Mouse (Mus musculus) heart, adult 8-10 months (tissue): ENCODE data around the gene Kcnk3. TPM values are rescaled to one million over a fixed set of nuclear protein-coding genes. Genes with fewer than 3 reads are reported as not detected.
A peak's percentile ranks its signal among the peaks of the same experiment; 100 is the strongest.

Source experiments
- DNase-seq: peaks from one replicate; pipeline ENCODE4 v3.0.0; 2022; ENCODE audit warnings: low spot score
- total RNA-seq, 4 experiments: library from RNA; stranded (reverse); gene quantifications; 2 replicates each; pipeline ENCODE4 v1.2.4; 2022

The Kcnk3 gene
- total RNA-seq, result 100 to 1,000 TPM; 268 to 282 (median 276) TPM

DNA sequence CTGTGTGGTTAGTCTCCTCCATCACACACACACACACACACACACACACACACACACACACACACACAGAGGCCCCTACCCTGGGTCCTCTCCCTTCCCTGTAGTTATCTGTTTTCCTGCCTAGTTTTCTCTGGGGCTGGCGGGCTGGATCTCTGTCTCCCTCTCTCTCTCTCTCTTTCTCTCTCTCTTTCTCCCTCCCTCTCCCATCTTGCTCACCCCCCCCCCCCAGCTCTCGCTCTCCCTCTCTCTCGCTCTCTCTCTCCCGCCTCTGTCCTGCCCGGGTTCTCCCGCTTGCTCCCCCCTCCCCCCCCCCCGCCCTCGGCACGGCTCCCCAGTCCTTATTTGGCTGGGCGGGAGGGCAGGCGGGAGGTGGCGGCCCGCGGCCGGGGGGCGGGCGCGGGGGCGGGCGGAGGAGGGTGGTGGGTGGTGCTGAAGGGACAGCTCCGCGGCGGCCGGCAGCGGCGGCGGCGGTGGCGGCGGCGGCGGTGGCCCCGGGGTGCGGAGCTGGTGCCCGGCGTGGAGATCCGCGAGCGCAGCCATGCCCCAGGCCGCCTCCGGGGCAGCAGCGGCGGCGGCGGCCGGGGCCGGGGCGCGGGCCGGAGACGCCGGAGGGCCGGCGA is at the start of gene Kcnk3:
Kcnk3 (plus strand) TSS at position 490 of the 620 bp plus-strand sequence.
- DNase-seq, result no peak

DNA sequence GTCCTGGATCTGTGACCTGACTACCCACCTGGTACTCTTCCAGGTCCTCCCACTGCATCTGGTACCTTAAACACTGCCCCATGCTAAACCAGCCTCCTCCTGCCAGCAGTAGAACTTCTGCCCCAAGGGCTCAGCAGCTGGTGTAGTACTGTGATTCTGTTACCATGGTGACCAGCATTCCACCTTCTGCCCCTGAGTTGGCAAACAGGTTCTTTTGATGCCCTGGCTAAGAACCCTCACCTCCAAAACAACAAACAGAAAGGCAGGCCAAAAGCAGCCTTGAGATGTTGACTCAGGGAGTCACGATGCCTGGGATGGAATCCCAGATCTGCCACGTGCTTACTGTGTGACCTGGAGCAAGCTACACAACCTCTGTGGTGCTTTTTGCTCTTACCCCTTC is 42.3 kb upstream of the Kcnk3 start, which contains the start of gene Cib4:
Cib4 (minus strand) TSS at position 139 of the 400 bp plus-strand sequence.
- no peak for DNase-seq

GRCm38 (mm10) chr5:30548681-30549080 is 39.3 kb upstream of the Kcnk3 start:
- DNase-seq, result no peak

GRCm38 (mm10) chr5:30550334-30551021 is 37.5 kb upstream of the Kcnk3 start:
- DNase-seq, result no peak

GRCm38 (mm10) chr5:30551022-30551638 is 36.8 kb upstream of the Kcnk3 start:
- DNase-seq, result no peak

DNA sequence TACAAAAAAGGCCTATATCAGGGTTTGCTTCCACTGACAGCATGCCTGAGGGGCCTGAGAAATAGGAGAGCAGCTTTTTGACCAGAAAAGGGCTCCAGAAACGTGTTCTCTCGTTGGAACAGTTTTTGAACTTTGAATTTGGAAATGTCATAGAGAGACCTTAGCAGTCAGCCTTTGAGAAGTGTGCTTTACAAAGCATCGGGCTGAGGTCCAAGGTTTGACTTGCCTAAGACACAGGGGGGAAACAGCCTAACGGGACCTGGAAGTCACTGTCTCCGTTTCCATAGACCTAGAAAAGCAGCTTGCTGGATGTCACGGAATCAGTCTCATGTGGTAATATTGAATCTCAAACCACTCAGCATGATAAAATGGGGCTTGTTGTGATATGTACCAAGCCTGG is 36.0 kb upstream of the Kcnk3 start:
- no peak for DNase-seq

DNA sequence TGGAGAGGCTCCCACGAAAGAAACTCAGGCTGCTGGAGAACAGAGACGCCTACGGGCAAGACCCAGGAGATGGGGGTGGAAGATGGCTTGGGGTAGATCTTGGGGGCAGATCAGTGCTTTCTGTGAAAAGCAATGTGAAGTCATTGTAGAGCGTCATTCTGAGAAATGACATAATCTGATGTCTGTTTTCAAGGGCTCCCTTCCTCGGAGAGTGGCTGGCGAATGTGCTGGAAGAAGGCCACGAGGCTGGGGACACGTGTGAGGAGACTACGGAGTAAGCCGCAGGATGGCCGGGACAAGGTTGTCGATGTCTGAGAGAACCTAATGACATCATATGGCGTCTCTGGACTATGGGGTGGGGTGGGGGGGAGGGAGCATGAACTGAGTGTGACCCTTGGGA is 34.0 kb upstream of the Kcnk3 start:
- no peak for DNase-seq

DNA sequence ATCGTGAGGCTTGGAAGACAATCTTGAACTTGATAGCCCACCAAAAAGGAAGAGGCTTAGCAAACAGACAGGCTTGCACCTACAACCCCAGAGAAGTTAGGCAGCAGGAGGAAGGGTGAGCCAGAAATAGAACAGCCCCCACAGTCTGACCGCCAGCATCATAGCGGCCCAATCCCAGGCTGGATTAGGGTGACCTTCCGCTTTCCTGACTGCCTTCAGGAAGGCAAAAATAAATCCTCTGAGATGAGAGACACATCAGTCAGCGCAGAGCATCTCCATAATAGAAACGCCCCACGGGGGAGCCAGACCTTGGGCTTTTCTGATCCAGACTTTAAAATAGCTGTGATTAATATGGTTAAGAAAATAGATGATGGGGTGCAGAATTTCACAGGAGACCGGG is 33.0 kb upstream of the Kcnk3 start:
- no peak for DNase-seq

GRCm38 (mm10) chr5:30556284-30556683 is 31.7 kb upstream of the Kcnk3 start:
- DNase-seq, result no peak

DNA sequence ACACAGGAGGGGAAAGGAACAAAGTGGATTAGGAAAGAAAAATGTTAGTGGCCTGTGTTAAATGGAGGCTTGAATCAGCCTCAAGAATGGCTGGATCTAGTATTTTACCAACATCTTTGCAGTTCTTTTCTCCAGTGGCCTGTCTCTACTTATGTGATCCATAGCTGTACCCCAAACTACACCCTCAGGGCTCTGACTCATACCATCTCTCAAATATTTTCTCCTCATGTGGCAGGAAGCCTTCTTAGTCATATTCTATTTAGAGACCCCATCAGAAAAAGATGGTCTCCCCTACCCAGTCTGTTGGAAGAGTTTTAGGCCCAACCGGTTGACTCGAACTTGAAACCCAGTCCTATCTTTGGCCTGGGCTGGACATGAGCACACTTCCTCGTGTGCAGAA is 28.5 kb upstream of the Kcnk3 start:
- DNase-seq, result no peak

DNA sequence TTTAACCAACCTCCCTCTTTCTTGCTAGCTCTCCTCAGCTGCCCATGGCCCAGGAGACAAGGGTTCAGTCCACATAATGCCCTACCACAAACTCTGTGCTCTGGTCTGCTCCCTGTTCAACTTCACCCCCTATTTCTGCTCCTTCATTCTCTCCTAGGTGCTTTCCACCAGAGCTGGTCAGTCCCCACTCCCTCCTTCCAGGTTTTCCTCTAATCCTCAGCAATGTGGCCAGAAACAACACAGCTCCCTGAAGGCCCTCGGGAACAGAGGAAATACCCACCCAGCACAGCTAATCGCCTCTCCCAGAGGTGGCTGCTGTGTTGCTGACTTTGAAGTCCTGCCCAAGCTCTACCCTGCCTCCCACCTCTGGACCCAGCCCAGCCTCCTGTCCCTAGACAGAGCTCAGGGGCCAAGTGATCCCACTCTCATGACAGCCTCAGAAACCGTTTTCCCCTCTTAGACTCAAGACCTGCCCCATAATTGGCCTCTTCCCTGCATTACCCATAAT is 27.9 kb upstream of the Kcnk3 start:
- no peak for DNase-seq

GRCm38 (mm10) chr5:30568479-30568878 is 19.5 kb upstream of the Kcnk3 start:
- DNase-seq, result no peak

DNA sequence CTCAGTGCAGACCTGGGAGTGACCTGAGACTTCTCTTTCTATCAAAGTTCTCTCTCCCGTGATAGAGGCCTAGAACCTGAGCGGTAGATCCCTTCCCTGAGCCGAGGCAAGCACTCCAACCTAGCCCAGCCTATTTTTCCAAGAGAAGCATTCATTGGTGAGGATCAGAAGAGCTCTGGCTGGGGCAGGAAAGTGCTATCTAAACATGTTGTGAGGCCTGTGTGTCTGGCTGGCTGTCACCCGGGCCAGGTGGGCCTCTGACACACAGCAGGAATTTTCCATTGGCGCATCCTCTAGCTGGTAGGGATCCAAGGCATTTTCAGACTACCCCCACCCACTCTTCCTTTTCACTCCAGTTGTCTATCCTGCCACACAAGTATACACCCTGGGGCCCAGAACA is 16.1 kb upstream of the Kcnk3 start:
- DNase-seq, result no peak

GRCm38 (mm10) chr5:30574367-30574766 is 13.6 kb upstream of the Kcnk3 start:
- no peak for DNase-seq

GRCm38 (mm10) chr5:30576233-30576632 is 11.7 kb upstream of the Kcnk3 start:
- no peak for DNase-seq

DNA sequence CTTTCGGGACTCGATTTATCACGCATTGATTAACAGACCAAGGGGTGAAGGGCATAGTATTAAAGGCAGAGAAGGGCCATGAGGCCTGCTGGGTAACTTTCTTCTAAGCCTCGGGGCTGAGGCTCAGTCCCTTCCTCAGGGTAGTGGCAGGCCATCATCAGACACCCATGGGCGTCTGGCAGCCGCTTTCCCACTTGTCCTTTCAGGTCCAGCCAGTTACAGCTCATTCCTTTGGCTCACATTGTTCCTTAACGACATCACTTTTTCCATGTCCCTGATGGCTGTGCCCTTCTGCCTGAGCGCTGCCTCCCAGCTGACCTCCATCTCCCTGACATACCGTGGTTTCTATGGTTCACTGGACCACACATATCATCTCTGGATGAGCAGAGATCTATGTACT is 10.7 kb upstream of the Kcnk3 start:
- DNase-seq, result peak; percentile 48

- DNase-seq, result no peak
Observed at GRCm38 (mm10) chr5:30577654-30578310, 10.2 kb upstream of the Kcnk3 start.

DNA sequence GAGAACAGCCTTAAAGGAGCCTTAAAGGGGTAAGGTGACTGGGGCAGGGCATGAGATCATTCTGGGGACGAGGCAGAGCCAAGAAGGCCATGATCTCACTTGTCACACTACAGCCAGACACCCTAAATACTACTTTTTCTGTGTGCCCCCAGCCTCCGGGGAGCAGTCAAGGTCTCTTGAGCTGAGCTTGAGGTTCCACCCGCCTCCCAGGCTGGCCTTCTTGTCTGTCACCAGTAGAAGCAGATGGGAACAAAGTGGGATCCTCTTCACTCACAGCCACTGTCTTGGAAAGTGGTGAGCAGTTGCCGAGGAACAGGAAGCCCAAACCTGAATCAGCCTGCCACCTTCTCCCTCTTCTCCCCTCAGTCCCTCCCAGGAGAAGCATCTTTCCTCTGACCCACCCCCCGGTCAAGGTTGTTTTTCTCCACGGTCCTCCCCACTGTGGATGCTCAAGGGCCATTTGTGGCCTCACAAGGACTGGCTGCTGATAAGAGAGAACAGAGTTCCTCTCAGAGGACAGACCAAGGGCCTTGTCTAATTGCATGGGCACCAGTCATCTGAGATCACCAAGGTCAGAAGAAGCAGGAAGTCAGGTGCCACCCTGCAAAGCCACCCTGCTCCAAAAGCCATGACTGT is 9.4 kb upstream of the Kcnk3 start:
- no peak for DNase-seq

GRCm38 (mm10) chr5:30580725-30581124 is 7.2 kb upstream of the Kcnk3 start:
- no peak for DNase-seq

- DNase-seq, result no peak
Observed at GRCm38 (mm10) chr5:30582017-30582416, 6.0 kb upstream of the Kcnk3 start.

DNA sequence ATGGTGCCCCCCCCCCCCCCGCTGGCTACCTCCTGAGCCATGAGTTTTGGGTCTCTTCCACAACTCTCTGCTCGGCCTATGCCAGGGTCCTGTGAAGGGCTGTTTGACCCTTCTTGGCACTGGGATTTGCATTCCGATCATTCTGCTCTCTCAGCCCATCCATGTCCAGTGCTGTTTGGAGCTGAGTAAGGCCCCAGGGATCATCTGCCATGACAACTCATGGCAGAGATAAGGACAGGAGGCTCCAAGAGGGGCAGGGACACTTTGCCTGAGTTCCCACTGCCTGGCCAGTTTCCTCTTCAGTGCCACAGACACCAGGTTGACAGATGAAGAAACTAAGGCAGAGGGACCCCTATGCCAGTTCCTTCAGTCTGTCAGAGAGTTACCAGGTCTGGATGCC is 1.4 kb upstream of the Kcnk3 start:
- no peak for DNase-seq

DNA sequence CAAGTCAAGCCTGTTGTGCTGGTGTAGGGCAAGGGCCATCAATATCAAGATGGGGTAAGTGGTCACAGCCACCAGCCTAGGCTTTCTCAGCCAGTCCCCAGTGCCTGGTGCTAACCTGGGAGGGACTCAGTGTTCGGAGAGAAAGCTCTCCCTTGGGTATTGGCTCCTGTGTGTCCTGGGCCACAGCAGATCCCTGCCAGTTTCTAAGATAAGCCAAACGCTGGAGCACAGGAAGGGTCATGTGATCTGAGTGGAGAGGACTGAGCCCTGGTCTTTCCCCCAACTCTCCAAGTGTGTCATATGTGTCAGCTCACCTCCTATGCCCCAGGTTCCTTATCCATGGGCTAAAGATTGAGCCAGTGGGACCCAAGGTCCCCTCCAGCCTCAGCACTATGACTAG is 869 bp upstream of the Kcnk3 start:
- DNase-seq, result peak; percentile 65
